Mouse (Mus musculus) gonadal fat pad, adult 2 months (tissue): ENCODE data around the gene Gm1673. TPM values are rescaled to one million over a fixed set of nuclear protein-coding genes. Genes with fewer than 3 reads are reported as not detected.
"Not testable (repeated sequence)": the region's sequence is repeated elsewhere in the genome, so short reads cannot be mapped to it uniquely, and the experiment has no call there.

Experiments
- DNase-seq: peaks from one replicate; pipeline ENCODE4 v3.0.0-alpha.2; 2012; ENCODE audit warnings: low read depth
- polyA plus RNA-seq: library from polyadenylated mRNA; depleted of rRNA; stranded (reverse); fragments of >200 nt; gene quantifications from 2 replicates; pipeline ENCODE4 v1.2.3, GENCODE M21; 2012; rRNA removed

Gm1673 gene
- 41.5 and 43.8 TPM in 2 replicates for polyA plus RNA-seq

DNA sequence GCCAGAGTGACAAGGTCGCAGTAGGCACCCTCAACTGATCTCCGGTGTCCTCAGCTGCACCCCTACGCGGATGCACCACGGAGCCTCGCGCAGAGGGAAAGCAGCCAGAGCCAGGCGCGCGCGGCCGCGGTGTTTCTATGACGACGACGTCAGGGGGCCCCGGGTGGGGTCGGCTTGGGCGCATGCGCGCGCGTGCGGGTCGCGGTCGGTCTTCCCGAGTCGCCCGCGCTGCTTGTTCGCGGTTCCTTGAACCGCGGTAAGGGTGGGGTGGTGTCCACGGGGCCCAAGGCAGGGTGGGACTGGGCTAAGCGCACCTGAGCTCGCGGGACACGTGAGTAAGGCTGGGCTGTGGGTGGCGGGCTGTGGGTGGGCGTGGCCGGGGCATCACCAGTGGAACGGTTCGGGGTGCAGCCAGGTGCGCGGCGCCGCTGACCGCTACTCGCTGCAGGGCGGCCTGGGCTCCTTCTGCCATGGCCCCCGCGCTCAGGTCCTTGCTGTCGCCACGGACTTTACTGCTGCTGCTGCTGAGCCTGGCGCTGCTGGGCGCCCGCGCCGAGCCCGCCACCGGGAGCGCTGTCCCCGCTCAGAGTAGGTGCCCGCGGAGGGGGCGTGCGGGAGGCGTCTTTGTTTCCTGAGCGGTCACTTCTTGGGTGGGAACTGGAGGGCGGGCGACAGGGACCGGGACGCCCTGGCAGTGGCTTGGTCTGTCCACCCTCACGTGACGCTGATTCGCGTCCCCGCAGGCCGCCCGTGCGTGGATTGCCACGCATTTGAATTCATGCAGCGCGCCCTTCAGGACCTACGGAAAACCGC is at the start of gene Gm1673:
Gene Gm1673, plus strand, starts transcription at position 125 of the 813 bp plus-strand sequence.
- no peak for DNase-seq

- no peak for DNase-seq
Measured at GRCm38 (mm10) chr5:33934081-33934480, 49.2 kb upstream of the Gm1673 start.

DNA sequence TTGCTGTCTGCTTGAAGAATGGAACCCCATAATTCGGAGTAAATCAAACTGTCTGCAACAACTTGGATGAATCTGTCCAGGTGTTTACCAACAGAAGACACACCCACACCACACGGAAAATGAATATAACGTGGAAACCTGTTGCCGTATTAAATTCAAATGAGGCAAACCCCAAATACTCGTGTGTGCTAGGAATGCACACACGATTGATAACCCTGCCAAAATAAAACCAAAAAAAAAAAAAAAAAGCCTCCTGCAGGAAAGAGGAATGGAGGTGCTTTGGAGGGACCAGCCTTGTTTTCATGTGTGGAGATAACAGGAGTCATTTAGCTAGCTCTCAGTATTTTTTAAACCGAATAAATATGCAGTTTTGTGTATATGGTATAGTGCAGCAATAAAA is 48.4 kb upstream of the Gm1673 start:
- DNase-seq = no peak

DNA sequence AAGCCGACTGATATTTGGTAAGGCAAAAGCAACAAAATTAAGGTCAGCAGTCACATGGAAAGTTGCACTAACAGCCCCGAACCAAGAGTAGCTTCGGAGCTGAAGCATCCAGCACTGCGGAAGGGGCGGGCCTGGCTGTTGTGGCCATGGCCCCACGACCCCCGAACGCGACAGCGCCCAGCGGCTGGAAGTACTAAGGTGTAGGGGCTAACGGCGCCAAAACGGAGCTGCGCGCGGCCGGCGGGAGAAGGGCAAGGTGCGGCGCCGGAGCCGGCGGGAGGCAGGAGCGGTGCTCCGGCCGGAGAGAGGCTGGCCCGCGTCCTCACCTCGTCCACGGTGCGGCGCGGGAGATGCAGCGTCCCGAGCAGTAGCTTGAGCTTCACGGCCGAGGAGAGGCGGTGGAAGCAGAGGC is 47.5 kb upstream of the Gm1673 start:
- no peak for DNase-seq

GRCm38 (mm10) chr5:33936120-33936707 is 47.0 kb upstream of the Gm1673 start, which contains the start of gene Nelfa:
Gene Nelfa (minus strand): TSS chr5:33936413.
- DNase-seq = peak; percentile 78

DNA sequence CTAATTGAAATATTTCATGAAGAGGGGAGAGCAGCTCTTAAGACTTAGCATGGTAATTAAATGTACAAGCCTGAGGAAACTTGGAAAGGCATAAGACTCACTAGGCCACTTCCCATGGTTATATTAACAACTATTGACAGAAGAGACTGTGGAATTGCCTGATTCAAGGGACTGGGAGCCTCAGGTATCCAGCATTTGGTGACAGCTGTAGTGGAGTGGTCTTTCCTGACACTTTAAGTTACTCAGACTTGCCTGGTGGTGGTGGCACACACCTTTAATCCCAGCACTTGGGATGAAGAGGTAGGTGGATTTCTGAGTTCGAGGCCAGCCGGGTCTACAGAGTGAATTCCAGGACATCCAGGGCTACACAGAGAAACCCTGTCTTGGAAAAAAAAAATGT is 46.0 kb upstream of the Gm1673 start:
- no peak for DNase-seq

- no peak for DNase-seq
Measured at GRCm38 (mm10) chr5:33938448-33938847, 44.8 kb upstream of the Gm1673 start.

DNA sequence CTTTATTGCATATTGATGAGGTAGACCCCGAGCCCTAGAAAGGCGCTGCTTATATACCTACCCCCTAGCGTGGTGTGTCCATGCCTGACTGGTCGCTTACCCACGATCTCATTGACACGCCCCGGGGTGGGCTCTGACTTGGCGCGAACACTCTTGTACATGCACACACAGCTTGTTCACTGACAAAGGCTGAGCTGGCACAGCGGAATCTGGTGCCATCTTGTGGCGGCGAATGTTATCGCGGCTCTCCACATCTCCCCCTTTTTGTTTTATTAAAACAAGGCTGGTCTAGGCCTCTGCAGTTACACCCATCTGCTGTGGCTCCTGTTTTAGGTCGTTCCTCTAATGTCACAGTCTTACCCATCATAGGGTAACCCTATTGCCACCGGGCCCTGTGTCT is 36.2 kb upstream of the Gm1673 start:
- DNase-seq = not testable (repeated sequence)

DNA sequence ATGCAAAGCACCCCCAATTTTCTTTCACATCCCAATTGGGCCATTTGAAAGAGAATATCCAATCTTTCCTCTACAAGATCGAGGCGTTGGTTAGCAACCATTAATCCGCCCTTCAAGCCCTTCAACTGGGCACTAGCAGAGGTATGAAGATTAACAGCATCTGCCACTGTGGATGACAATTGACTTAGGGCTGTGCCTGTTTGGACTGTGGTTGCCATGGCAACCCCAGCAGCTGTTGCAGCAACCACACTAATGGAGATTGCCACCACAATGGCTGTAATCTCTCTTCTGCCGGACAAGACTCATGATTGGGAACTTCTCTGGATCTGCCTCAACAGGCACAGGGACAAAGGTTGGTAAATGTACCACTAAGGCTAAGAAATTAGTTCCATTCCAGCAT is 34.9 kb upstream of the Gm1673 start:
- DNase-seq = no peak

- no peak for DNase-seq
Measured at GRCm38 (mm10) chr5:33953471-33954185, 29.6 kb upstream of the Gm1673 start.

- DNase-seq = no peak
Measured at GRCm38 (mm10) chr5:33954354-33954753, 28.9 kb upstream of the Gm1673 start.

- no peak for DNase-seq
Measured at GRCm38 (mm10) chr5:33955868-33956267, 27.4 kb upstream of the Gm1673 start.

- DNase-seq = no peak
Measured at GRCm38 (mm10) chr5:33959382-33959781, 23.9 kb upstream of the Gm1673 start.

- no peak for DNase-seq
Measured at GRCm38 (mm10) chr5:33974736-33975135, 8.5 kb upstream of the Gm1673 start.

DNA sequence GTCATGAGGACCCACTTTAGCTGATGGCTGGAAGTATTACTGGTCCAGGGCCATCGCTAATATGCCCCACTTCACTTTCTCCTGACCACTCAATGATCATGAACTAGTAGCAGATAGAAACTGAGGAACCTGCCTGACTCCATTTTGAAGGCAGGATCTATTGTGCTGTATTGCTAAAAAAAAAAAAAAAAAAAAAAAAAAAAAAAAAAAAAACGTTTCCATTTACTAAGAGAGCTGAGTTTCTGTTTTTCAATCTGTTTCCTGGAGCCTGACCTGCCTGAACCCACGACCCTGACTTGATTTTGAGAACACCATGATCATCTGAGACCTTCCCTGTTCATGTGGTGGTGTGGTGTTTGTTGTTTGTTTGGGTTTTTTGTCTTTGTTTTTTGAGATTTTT is 7.0 kb upstream of the Gm1673 start:
- no peak for DNase-seq

DNA sequence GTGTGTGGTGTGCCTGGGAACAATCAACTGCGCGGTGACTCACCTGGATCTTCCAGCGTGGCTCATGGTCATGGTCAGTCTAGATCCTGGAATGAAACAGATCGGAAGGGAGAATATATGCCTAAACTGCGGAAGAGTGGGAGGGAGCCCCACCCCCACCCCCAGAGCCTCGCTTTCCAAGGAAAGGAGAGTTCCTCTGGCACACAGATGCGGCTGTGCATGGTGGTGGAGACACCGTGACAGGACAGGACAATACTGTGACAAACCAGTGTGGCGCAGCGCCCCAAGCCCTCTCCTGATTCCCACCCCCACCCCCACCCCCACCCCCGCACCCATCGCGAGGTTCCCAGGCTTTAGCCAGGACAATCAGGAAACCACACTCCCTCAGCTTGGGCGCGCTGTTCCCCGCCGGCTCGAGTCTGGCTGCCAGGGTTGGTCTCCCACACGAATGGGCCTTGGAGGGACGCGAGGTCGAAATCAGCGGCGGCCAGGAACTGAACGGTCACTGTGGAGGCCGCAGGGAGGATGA is 438 bp upstream of the Gm1673 start:
- no peak for DNase-seq

- DNase-seq = no peak
Measured at GRCm38 (mm10) chr5:33994671-33995625, 11.7 kb downstream of the Gm1673 start.

- no peak for DNase-seq
Measured at GRCm38 (mm10) chr5:33995843-33996693, 12.8 kb downstream of the Gm1673 start, which contains the start of gene Nat8l. Gene Nat8l (plus strand): TSS chr5:33995984.

- DNase-seq = no peak
Measured at GRCm38 (mm10) chr5:33996694-33997045, 13.4 kb downstream of the Gm1673 start.

GRCm38 (mm10) chr5:33997051-33997741 is 14.0 kb downstream of the Gm1673 start:
- DNase-seq = no peak
